Mouse (Mus musculus): ENCODE data around the gene Ctdspl2. TPM values are rescaled to one million over a fixed set of nuclear protein-coding genes. Genes with fewer than 3 reads are reported as not detected.
"Not testable (repeated sequence)": the region's sequence is repeated elsewhere in the genome, so short reads cannot be mapped to it uniquely, and the experiment has no call there.

Ctdspl2 gene
- 10 to 100 TPM; 26.4 to 29.4 TPM for total RNA-seq (2021)
- long read RNA-seq, experiment 1, full-length matches to known transcripts: 6 of 11 reads
- long read RNA-seq, experiment 1, partial matches to known transcripts: 3 of 11 reads
- long read RNA-seq, experiment 1, other reads (novel, unspliced or antisense): 2 of 11 reads
- long read RNA-seq, experiment 2, full-length matches to known transcripts: 4 of 5 reads
- long read RNA-seq, experiment 2, partial matches to known transcripts: 0 of 5 reads
- long read RNA-seq, experiment 2, other reads (novel, unspliced or antisense): 1 of 5 reads

- DNase-seq: peak; percentile 99 to 100
These were observed at the start of gene Ctdspl2, which contains the start of gene Mageb3 for GRCm38 (mm10) chr2:121955765-121956223. TSS of gene Ctdspl2 (plus strand) at chr2:121956001. TSS of gene Mageb3 (minus strand) at chr2:121956092.

GRCm38 (mm10) chr2:121909975-121910374 is 45.8 kb upstream of the Ctdspl2 start:
- no peak for DNase-seq

DNA sequence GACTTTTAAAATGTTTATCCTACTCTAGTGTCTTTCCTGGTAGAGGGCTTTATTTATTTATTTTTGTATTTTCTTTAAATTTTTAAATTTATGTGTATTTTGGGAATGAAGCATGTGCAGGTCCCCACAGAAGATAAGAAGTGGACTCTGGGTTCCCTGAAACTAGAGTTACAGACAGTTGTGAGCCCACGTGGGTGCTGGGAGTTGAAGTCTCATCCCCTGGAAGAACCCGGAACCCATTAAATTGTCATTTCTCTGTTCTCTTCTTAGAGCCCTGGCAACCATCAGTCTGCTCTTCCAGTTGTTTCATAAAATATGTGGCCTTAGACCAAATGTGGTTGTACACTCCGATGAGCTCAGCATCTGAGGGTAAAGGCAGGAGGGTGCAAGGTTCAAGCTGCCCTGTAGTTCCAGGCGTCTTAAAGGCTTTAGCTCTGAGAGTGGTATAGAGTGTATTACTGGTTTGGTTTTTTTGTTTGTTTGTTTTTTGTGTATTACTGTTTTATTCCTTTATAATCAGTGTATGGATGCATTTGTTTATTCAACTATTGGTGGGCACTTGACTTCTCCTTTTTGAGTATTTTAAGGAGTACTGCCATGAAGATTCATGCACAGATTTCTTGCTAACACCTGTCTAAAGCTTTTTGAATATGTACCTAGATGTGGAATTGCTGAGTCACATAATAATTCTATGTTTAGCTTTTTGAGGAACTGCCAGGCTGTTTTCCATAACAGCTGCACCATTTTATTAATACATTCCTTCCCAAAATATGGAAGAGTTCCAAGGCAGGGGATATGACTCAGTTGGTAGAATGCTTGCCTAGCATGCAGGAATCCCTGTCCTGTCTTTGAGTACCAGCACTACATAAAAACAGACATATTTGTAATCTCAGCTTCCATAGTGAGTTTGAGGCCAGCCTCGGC is 39.5 kb upstream of the Ctdspl2 start:
- DNase-seq: peak in 1 of 2 experiments; percentile 3

DNA sequence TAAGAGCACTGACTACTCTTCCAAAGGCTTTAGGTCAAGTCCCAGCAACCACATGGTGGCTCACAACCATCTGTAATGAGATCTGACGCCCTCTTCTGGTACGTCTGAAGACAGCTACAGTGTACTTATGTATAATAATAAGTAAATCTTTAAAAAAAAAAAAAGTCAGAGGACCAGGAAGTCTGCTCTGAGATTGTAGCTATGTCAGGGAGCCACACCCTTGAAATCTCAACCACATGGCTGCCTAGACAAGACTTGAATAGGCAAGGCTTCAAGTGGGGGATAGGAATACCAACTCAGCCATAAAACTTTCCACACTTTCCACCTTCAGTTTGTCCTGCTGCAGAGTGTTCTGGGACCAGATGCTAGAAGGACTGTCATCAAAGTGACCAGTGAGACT is 18.2 kb upstream of the Ctdspl2 start:
- not testable (repeated sequence) for DNase-seq

GRCm38 (mm10) chr2:121943364-121943763 is 12.4 kb upstream of the Ctdspl2 start:
- no peak for DNase-seq

DNA sequence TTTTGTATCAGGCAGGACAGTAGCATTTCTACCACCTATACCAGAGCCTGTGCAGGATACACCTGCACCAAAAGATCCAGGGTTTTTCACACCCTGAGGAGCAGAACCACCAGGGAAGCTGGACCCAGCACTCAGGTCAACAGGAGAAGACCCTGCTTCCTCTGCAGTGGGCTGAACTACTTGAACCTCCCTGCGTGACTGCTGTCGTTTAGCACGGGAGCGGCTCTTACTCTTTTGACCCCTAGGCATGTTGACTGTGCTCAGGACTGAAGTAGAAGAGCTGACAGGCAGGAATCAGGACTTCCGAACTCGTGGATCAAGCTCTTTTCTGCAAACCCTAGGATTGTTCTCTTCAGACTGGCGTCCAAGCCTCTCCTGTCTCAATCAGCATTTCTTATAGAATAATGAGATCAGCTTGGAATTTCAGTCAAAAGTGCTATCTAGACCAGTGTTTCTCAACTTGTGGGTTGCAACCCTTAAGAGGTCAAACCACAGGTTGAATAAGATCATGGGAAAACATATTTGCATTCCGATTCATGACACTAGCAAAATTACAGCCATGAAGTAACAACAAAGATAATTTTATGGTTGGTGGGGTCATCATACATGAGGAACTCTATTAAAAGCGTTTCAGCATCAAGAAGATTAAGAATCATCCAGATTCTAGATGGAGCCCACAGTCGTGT is 687 bp upstream of the Ctdspl2 start:
- no peak for DNase-seq

GRCm38 (mm10) chr2:121956224-121957018 is 620 bp downstream of the Ctdspl2 start:
- DNase-seq: peak; percentile 96 to 97

DNA sequence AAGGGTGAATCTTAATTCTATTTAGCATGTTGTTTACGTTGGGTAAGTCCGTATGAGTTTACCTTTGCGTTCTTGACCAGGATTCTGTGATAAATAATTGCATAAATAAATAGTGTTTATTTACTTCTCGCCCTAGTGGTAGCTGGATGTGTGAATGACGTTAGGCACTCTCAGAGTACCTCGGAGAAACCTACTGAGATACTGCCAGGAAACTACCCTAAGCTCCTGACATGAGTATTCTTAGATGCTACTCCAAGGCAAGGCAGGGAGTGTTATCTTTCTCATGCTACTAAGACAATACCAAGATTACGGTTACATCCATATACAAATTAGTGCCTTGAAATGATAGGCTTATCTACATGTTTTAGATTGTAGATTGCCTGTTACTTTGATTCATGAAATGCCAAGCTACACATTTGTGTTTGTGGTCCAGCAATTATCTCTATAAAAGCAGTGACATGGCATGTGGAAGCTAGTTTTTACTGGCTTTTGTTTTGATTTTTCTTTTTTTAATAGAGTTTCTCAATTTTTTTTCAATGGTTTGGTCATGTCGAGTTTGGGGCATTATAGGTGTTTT is 1.5 kb downstream of the Ctdspl2 start:
- DNase-seq: no peak

DNA sequence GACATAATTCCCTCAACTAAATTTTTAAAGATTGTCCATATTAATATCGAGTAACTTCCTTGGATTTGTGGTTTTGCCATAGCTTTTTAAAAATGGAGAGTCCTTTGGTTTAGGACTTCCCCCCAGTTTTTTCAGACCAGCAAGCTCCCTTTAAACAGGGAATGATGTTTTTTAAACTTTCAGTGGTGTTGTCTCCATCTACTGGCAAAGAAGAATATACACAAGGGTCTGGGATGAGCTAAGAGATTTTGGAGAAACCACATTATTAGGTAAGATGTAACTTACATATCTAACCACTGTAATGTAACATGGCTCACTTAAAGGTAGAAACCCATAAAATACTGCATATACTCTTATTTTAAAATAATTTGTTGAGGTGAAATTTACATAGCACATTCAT is 39.9 kb downstream of the Ctdspl2 start:
- DNase-seq: no peak

- DNase-seq: no peak
These were observed 53.0 kb downstream of the Ctdspl2 start for GRCm38 (mm10) chr2:122008832-122009231.

DNA sequence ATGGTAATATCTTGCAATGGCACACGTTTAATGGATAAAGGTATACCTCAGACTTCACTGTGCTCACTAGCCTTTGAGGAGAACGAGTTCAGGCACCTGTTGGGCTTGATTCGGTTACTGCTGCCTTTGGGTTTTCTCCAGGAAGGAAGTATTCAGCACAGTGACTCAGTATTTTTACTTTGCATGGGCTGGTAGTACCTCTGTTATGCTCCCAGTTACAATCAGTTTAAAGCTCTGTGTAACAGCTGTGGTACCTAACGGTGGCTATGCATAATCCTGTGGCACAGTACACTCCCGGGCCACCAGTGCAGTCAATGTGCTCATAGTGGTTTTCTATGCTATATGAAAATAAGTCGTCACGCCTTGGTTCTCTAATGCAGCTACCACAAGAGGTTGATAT is 55.6 kb downstream of the Ctdspl2 start:
- DNase-seq: no peak

- no peak for DNase-seq
These were observed 62.9 kb downstream of the Ctdspl2 start for GRCm38 (mm10) chr2:122018705-122019104.

DNA sequence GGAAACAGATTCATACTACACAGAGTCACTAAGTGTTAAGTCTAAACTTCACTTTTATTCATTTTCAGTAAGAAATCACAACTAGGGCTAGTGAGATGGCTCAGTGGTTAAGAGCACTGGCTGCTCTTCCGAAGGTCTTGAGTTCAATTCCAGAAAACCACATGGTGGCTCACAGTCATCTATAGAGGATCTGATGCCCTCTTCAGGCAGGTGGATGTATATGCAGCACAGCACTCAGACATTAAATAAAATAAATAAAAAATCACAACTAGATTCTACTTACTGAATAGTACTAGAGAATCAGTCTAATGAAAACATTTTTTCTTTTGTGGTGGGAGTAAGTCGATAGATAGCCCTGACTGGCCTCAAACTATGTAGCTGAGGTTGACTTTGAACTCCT is 66.5 kb downstream of the Ctdspl2 start:
- no peak for DNase-seq

DNA sequence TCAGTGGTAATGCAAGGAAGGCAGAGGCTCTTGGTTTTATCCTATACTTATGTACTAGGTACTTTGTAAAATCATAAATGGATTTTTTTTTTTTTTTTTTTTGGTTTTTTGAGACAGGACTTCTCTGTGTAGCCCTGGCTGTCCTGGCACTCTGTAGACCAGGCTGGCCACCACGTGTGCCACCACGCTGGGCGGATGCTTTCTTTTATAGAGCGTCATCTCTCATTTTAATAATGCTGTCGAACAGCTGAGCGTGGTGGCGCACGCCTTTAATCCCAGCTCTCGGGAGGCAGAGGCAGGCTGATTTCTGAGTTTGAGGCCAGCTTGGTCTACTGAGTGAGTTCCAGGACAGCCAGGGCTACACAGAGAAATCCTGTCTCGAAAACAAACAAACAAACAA is 71.3 kb downstream of the Ctdspl2 start:
- not testable (repeated sequence) for DNase-seq

DNA sequence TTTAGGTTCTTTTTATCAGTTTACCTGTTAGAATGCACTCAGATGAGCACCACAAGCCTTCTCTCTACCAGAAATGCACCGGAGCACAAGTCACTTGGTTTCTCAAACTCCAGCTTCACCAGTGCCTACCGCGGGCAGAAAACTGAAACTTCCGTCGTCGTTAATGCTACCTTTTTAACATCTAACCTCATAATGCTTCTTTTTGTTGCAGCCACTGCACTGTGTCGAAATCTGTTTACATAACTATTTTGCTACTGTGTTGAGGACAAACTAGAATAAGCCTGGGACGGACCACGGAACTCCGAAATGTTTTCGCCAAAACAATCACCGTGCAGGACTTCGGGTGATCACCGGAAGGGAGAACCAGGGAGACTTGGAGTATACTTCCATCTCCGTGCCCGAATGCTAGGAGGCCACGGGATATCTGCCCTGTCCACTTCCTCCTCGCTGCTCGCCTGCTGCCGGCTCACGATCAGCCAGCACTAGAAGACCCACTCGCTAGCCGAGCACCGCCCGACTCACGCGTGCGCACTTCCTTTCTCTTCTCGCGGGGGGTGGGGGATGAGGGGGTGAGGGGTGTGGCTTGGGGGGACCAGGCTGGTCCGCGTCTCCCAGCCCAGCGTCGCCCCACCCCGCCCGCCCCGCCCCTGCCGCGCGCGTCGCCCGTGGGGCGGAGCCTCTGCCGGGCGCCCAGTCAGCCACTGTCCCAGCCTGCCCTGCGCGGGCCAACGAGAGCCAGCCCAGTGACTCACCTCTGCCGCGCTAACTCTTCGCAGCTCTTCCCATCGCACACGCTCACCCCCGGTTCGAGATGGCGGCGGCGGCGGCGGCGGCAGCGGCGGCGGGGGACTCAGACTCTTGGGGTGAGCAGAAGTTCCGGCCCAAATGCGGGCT is 72.3 kb downstream of the Ctdspl2 start, which contains the start of gene Eif3j1:
Gene Eif3j1 (plus strand): TSS at position 685 of the 894 bp plus-strand sequence.
- peak; percentile 92 to 94 for DNase-seq

GRCm38 (mm10) chr2:122028756-122029700 is 73.2 kb downstream of the Ctdspl2 start:
- peak; percentile 54 to 70 for DNase-seq

GRCm38 (mm10) chr2:122031970-122032369 is 76.2 kb downstream of the Ctdspl2 start:
- DNase-seq: no peak

DNA sequence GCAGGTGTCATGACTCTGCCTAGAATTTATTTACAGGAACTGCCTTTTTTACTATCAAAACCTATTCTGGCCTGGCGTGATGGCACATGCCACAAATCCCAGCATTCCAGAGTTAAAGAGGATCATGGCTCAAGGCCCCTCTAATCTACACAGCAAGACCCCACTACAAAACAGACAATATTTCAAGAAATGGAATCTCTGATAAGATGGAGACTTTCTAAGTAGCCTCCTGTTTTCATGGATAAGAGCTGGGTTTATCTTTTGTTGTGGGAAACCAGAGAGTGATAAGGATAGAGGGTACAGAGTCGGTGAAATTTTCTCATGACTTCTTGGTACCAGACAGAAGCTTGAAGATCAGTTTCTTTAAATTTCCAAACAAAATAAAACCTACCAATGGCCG is 80.3 kb downstream of the Ctdspl2 start:
- no peak for DNase-seq

- DNase-seq: no peak
These were observed 88.1 kb downstream of the Ctdspl2 start for GRCm38 (mm10) chr2:122043926-122044325.
